Mouse (Mus musculus): ENCODE measurements around the gene Zfp628. TPM values are rescaled to one million over a fixed set of nuclear protein-coding genes. Genes with fewer than 3 reads are reported as not detected.
A peak's percentile ranks its signal among the peaks of the same experiment; 100 is the strongest.

Zfp628 gene
- total and polyA plus RNA-seq, 2 experiments from 2014 or later, result 1.7 to 8.9 TPM

GRCm38 (mm10) chr7:4906466-4906950 is 8.5 kb upstream of the Zfp628 start, which contains the start of gene Gm36210:
Gene Gm36210 (minus strand): TSS chr7:4906516.
- Histone ChIP-seq H3K27me3 (ENCODE audit: control insufficient read depth, insufficient read depth, low read length) (no peaks in the 10 kb centered on the region), H3K27ac (ENCODE audit: low read depth) (no peak within 1 kb of the TSS), H3K4me2 (ENCODE audit: low read depth, low read length) (no peak within 1 kb of the TSS), H3K36me3 (replicated peaks; ENCODE audit: control insufficient read depth, insufficient read depth, low read length) (no peaks in the 10 kb centered on the region), H3K9ac (replicated peaks; ENCODE audit: low read depth, low read length) (no peak within 1 kb of the TSS), H3K4me3 (ENCODE audit: low read depth, low read length) (no peak within 1 kb of the TSS), H3K4me1 (ENCODE audit: control insufficient read depth, insufficient read depth) (no peaks in the 10 kb centered on the region), H3K9me3 (replicated peaks; ENCODE audit: control insufficient read depth, low read length) (no peaks in the 10 kb centered on the region)
- 34% methylated on average over 10 of the region's 10 CpGs for WGBS
- DNase-seq (ENCODE audit: low spot score) (no peak), ATAC-seq (ENCODE audit: insufficient read depth, low read depth) (no peak)
- TF ChIP-seq EP300 (IDR thresholded peaks at IDR 0.05; ENCODE audit: low read depth) (no peak), CTCF (IDR thresholded peaks at IDR 0.05; ENCODE audit: low read depth) (no peak)

- 32% methylated on average over 9 of the region's 9 CpGs for WGBS
- Histone ChIP-seq H3K4me1 (ENCODE audit: control insufficient read depth, insufficient read depth) (peaks cover 10% of the 10 kb centered on the region), H3K4me3 (ENCODE audit: low read depth, low read length) (no peak overlapping the region), H3K4me2 (ENCODE audit: low read depth, low read length) (no peak overlapping the region), H3K27ac (ENCODE audit: low read depth) (no peak overlapping the region), H3K9ac (replicated peaks; ENCODE audit: low read depth, low read length) (no peak overlapping the region), H3K27me3 (ENCODE audit: control insufficient read depth, insufficient read depth, low read length) (no peaks in the 10 kb centered on the region), H3K36me3 (replicated peaks; ENCODE audit: control insufficient read depth, insufficient read depth, low read length) (no peaks in the 10 kb centered on the region), H3K9me3 (replicated peaks; ENCODE audit: control insufficient read depth, low read length) (no peaks in the 10 kb centered on the region)
- TF ChIP-seq EP300 (IDR thresholded peaks at IDR 0.05; ENCODE audit: low read depth), result no peak
- peak; percentile 46 for TF ChIP-seq CTCF (IDR thresholded peaks at IDR 0.05; ENCODE audit: low read depth)
- ATAC-seq (ENCODE audit: insufficient read depth, low read depth) (no peak), DNase-seq (ENCODE audit: low spot score) (no peak)
These were observed 3.5 kb upstream of the Zfp628 start for GRCm38 (mm10) chr7:4911561-4911960.

- Histone ChIP-seq H3K4me3 (ENCODE audit: low read depth, low read length) (no peak overlapping the region), H3K4me1 (ENCODE audit: control insufficient read depth, insufficient read depth) (peaks cover 10% of the 10 kb centered on the region), H3K27ac (ENCODE audit: low read depth) (no peak overlapping the region), H3K4me2 (ENCODE audit: low read depth, low read length) (no peak overlapping the region), H3K36me3 (replicated peaks; ENCODE audit: control insufficient read depth, insufficient read depth, low read length) (no peaks in the 10 kb centered on the region), H3K27me3 (ENCODE audit: control insufficient read depth, insufficient read depth, low read length) (no peaks in the 10 kb centered on the region), H3K9me3 (replicated peaks; ENCODE audit: control insufficient read depth, low read length) (no peaks in the 10 kb centered on the region), H3K9ac (replicated peaks; ENCODE audit: low read depth, low read length) (no peak overlapping the region)
- 61% methylated on average over 5 of the region's 5 CpGs for WGBS
- TF ChIP-seq EP300 (IDR thresholded peaks at IDR 0.05; ENCODE audit: low read depth) (no peak), CTCF (IDR thresholded peaks at IDR 0.05; ENCODE audit: low read depth) (no peak)
- ATAC-seq (ENCODE audit: insufficient read depth, low read depth), result no peak
- DNase-seq (ENCODE audit: low spot score), result no peak
These were observed 2.8 kb upstream of the Zfp628 start for GRCm38 (mm10) chr7:4912248-4912647.

GRCm38 (mm10) chr7:4915669-4916416 is 826 bp downstream of the Zfp628 start:
- DNase-seq (ENCODE audit: low spot score) (peak; percentile 26), ATAC-seq (ENCODE audit: insufficient read depth, low read depth) (peak; percentile 28; the same call in 1 of the 2 replicates)
- Histone ChIP-seq H3K9me3 (replicated peaks; ENCODE audit: control insufficient read depth, low read length) (no peaks in the 10 kb centered on the region), H3K27ac (ENCODE audit: low read depth) (peak overlapping the region; percentile 96), H3K4me1 (ENCODE audit: control insufficient read depth, insufficient read depth) (peaks cover 10% of the 10 kb centered on the region), H3K27me3 (ENCODE audit: control insufficient read depth, insufficient read depth, low read length) (no peaks in the 10 kb centered on the region), H3K4me3 (ENCODE audit: low read depth, low read length) (peak overlapping the region; percentile 90), H3K36me3 (replicated peaks; ENCODE audit: control insufficient read depth, insufficient read depth, low read length) (peaks cover 32% of the 10 kb centered on the region), H3K9ac (replicated peaks; ENCODE audit: low read depth, low read length) (peak overlapping the region; percentile 79), H3K4me2 (ENCODE audit: low read depth, low read length) (peak overlapping the region; percentile 86)
- 22% methylated on average over 14 of the region's 14 CpGs for WGBS
- TF ChIP-seq EP300 (IDR thresholded peaks at IDR 0.05; ENCODE audit: low read depth), result no peak
- TF ChIP-seq CTCF (IDR thresholded peaks at IDR 0.05; ENCODE audit: low read depth), result no peak

- Histone ChIP-seq H3K4me3 (ENCODE audit: low read depth, low read length) (no peak overlapping the region), H3K9ac (replicated peaks; ENCODE audit: low read depth, low read length) (no peak overlapping the region)
- ATAC-seq (ENCODE audit: insufficient read depth, low read depth), result no peak
These were observed 2.5 kb downstream of the Zfp628 start for GRCm38 (mm10) chr7:4917494-4917893.

More at GRCm38 (mm10) chr7:4917494-4917893, 2.5 kb downstream of the Zfp628 start:
- 93% methylated on average over 2 of the region's 2 CpGs for WGBS
- no peaks in the 10 kb centered on the region for H3K27me3 ChIP-seq (ENCODE audit: control insufficient read depth, insufficient read depth, low read length)
- H3K9me3 ChIP-seq (replicated peaks; ENCODE audit: control insufficient read depth, low read length), result no peaks in the 10 kb centered on the region
- no peak overlapping the region for H3K27ac ChIP-seq (ENCODE audit: low read depth)
- no peak for DNase-seq (ENCODE audit: low spot score)
- peaks cover 32% of the 10 kb centered on the region for H3K36me3 ChIP-seq (replicated peaks; ENCODE audit: control insufficient read depth, insufficient read depth, low read length)
- peaks cover 12% of the 10 kb centered on the region for H3K4me1 ChIP-seq (ENCODE audit: control insufficient read depth, insufficient read depth)
- TF ChIP-seq EP300 (IDR thresholded peaks at IDR 0.05; ENCODE audit: low read depth), result no peak
- no peak for TF ChIP-seq CTCF (IDR thresholded peaks at IDR 0.05; ENCODE audit: low read depth)
- H3K4me2 ChIP-seq (ENCODE audit: low read depth, low read length), result no peak overlapping the region

Data from heart, postnatal 0 days (tissue).